Mouse (Mus musculus): ENCODE measurements at regions not wholly inside any gene's neighbourhood (a gene's known extent, or its start where the extent isn't known, plus 50 kb on each side); places are given as distances from the start of the nearest gene placed in this dataset.
A peak's percentile ranks its signal among the peaks of the same experiment; 100 is the strongest.

- peak; percentile 18 for DNase-seq
Measured at GRCm38 (mm10) chr4:109610222-109610621, 56.8 kb downstream of the Cdkn2c start.

- peak; percentile 43 for DNase-seq
Measured at GRCm38 (mm10) chr4:109609770-109610169, 57.2 kb downstream of the Cdkn2c start.

- DNase-seq: peak; percentile 22
Measured at GRCm38 (mm10) chr4:109589760-109590312, 58.7 kb upstream of the 4930522H14Rik start.

- DNase-seq: no peak
Measured at GRCm38 (mm10) chr4:109583185-109583786, 52.2 kb upstream of the 4930522H14Rik start.

GRCm38 (mm10) chr4:109582523-109582922, 51.4 kb upstream of the 4930522H14Rik start:
- no peak for DNase-seq

Data from adrenal gland, postnatal 14 days (tissue).